Mouse (Mus musculus): ENCODE measurements around the gene Clk2.

GRCm38 (mm10) chr3:89183058-89183958 lies 18.7 kb downstream of the Clk2 start, which contains the start of gene Fam189b:
- TF ChIP-seq POLR2A (IDR thresholded peaks at IDR 0.05; ENCODE audit: extremely low read depth, insufficient read depth, low read length) (no peak), CTCF (IDR thresholded peaks at IDR 0.05; ENCODE audit: low read depth, low read length) (no peak)
